Mouse (Mus musculus) layer of hippocampus, postnatal 10 days (tissue): ENCODE data around the gene Rabif. TPM values are rescaled to one million over a fixed set of nuclear protein-coding genes. Genes with fewer than 3 reads are reported as not detected.
"Not testable (repeated sequence)": the region's sequence is repeated elsewhere in the genome, so short reads cannot be mapped to it uniquely, and the experiment has no call there.

Source experiments
- DNase-seq, 2 experiments: peaks; one replicate each; pipeline ENCODE4 v3.0.0; 2021; ENCODE audit warnings: low spot score in 2 of 2
- total RNA-seq, 2 experiments: library from RNA; stranded (reverse); gene quantifications; 2 replicates each; pipeline ENCODE4 v1.2.3; 2021

Rabif gene
- total RNA-seq, 2 experiments from 2014 or later: 28.9 to 33.9 TPM

DNA sequence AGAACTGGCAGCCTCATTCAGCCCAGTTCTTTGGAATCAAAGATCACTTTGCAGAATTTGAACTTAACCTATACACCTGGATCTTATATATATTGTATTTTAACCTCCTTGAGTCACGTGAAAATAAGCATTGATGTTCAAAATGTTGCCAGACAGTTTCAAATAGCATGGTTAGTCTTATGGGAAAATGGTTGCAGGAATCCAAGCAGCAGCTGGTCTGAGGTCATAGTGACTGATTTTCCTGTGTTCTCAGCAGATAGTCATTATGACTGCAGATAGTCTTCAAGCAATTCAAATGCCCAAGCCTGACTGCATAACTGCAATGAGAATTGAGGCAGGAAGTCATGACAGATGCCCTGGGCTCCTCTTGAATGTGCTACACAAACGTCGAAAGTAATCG is 17.7 kb downstream of the Rabif start:
- no peak for DNase-seq

DNA sequence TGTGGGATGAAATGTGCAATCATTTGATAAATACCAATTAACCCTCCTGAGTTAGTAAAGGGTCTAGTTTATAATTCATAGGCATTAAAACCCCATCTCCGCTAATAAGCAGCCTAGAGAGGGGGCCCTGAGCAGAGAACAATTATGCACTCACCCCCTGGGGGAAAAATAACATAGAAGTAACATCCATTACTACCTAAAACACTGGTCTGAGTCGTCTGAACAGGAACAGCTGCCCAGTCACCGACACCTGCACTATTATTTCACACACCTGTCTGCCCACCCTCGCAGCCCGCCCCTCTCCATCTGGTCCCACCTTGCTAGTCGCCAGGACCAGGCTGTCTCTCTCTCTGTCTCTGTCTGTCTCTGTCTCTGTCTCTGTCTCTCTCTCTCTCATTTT is 18.1 kb downstream of the Rabif start:
- DNase-seq: no peak

DNA sequence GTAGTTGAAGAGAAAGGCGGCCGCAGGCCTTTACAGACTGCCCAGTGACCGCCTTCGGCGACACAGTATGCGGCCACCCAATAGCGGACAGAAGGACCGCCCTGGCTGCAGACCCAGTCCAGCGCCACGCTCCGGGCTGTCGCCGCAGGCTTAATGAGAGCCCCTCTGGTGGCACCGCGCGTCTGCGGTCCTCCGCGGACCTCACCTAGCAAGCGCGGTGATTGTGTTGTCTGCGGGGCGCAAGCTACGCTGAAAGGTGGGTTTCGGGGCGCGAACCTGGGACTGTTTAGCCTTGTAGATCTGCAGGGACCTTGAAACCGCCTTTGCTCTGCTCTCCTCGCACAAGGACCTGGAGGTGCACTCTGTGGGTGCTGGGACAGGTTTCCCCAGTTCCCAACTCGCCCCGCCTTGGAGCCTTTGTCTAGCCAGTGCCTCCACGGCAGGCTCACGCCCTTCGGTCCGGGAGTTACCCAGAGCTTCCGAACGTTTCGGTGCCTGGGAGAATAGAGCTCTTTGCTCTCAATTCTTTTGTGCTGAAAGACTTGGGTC is 18.9 kb downstream of the Rabif start:
- peak in 1 of 2 experiments; percentile 13 for DNase-seq

DNA sequence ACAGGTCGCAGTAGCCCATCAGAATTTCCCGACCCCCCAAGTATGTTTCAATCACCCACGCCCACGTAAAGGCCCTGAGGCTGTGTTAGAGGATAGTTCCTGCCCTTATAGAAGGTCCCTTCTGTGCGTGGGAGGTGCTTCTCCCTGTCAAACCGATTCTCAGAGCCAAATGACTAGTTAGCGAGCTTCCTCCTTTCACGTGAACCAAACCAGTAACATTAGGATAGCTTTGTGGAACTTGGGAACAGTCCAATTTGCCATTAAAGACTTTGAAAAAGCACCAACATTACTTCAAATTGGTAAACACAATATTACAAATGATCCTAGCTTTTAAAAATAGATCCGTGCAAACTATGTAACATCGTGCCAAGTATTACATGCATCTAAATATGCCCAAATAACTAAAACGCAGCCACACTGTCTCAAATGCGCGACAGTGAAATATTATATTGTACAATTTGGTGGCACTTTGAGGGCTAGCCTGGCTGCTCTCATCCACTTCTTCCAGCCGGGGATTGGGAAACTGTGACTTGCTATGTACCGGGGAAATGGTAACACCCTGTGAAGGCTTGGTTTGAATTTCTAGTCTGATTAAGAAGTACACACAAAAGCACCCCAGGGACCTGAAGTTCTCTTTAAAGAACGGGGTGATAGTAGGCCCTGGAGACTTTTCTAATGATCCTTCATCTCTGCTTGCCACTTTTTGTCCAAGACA is 19.6 kb downstream of the Rabif start:
- DNase-seq: no peak

DNA sequence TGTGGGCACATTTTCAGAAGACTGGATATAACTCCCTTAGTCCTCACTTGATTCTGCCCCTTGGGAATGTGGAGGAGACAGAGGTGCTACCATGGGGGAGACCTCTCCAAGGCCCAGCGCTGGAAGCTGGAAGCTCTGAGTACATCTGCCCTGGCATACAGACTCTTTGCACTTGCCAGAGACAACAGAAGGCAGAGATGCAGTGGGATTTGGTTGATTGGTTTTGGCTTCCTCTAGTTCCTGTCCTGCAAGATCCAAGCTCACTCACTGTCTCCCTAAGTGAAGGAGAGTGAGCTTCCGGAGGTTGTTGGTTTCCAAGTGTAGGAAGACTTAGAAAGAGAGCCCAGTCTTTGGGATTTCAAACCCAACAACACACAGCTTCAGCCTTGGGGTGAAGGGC is 21.4 kb downstream of the Rabif start:
- no peak for DNase-seq

DNA sequence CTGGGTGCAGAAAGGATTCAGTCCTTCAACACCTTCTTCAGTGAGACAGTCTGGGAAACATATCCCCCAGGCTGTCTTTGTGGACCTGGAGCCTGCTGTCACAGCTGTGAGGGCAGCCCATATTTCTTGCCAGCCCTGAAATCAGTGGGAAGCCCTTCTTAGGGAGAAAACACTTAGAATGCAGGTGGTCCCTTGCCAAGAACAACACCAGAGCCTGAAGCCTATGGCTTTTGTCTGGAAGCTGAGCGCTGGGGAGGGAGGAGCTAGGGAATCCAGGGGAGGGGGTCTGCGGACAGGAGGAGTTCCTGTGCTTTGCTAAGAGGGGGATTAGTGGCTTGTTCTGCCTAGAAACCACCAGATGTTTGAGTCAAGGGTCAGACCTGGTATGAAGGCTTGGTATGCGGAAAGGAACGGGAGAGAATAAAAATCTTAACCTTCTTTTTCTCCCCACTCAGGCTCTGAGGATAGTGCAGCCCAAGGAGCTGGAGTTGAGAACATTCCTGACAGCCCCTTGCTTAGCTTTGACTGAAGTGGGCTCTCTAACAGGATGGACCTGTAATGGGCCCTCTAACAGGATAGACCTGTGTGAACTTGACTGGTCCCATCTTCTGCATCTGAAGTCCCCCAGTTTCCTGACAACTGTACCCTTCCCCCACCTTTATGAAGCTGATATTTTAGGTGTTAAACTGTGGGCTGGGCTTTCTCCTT is 22.2 kb downstream of the Rabif start:
- no peak for DNase-seq

DNA sequence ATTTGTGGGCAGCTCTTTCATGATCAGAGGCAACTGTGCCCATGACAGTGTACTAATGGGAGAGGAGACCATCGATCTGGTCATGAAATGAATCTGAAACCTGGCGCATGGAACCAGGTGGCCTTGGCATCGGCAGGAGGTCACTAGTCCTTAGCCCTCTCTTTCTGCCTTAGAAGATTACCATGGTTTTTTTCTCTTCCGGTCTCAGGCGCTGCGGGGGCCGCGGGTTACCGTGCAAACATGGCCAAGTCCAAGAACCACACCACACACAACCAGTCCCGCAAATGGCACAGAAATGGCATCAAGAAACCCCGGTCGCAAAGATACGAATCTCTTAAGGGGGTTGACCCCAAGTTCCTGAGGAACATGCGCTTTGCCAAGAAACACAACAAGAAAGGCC is 23.4 kb downstream of the Rabif start:
- DNase-seq: not testable (repeated sequence)

DNA sequence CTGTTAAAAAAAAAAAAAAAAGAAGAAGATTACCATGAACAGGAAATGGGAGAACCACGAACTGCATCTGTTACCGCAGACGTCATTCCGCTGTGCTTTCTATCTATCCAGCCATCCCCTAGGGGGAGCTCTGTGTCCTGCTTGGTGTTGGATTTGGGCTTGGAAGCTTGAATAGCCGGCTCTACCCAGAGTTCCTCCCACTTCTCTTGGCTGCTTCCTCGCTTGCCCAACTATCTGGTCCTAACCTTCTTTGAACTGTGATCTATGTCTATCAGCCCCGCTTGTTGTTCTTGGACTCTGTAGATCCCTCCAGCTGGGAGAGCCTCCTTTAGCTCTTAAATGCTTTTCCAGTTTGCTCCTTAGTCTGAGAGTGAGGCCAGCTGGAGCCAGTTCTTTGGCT is 24.2 kb downstream of the Rabif start:
- DNase-seq: peak; percentile 87

DNA sequence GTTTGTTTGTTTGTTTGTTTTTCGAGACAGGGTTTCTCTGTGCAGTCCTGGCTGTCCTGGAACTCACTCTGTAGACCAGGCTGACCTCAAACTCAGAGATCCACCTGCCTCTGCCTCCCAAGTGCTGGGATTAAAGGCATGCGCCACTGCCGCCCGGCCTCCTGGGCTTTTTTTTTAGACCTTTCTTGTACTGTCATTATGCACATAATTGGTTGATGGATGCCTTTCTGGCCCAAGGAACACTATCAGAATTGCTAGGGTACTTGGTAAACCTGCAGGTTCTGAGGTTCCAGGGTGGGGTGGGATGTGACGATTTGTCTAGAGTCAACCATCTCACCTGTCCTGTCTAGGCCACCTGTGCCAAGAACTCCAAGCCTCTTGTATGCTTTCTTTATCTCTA is 24.8 kb downstream of the Rabif start:
- not testable (repeated sequence) for DNase-seq

DNA sequence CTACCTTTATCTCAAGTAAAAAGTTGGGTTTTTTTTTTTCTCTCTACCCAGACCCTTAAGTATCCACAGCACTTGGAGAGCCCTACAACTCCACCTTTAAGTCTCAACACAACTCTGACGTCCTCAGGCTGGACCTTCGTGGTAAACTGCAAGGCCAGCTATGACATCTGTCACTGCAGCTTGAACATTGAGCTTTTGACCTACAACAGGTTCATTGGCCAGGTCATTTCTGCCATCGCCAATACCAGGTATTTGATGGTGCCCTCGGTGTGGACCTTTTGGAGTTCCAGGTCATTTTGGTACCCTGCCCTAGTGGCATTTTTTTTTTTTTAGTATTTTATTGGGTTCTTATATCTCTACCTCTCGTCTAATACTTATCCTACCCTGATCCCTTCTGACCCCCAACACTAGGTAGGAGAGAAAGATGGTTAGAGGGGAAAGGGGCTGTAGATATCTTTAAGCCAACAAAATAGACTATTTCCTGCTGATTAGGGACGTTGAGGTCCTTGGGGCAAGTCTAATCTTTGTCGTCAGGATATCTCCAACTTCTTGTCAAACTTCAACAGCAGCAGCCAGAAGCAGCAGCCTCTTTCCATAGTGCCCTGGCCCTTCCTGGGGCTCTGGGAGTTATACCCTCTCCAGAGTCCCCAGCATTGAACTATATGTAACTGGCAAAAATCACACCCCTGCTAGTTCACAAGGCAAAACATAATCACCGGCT is 25.7 kb downstream of the Rabif start:
- DNase-seq: no peak

DNA sequence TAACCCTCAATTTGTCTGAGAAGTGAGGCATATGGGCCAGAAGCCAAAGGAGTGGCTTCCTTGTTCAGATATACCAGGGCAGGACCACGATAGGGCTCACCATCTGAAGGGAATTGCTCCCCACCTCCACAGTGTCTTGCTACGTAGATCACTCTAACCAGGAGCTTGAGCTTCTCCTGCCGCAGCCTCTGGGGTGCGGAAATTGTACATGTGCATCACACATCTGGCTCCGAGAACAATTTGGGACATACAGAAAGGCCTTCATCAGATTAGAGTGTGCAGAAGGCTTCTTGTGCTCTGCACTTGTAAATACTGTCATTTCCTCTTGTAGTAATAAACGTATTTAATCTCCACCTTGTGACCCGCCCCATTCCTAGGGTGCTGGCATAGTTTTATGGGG is 26.7 kb downstream of the Rabif start:
- DNase-seq: no peak

DNA sequence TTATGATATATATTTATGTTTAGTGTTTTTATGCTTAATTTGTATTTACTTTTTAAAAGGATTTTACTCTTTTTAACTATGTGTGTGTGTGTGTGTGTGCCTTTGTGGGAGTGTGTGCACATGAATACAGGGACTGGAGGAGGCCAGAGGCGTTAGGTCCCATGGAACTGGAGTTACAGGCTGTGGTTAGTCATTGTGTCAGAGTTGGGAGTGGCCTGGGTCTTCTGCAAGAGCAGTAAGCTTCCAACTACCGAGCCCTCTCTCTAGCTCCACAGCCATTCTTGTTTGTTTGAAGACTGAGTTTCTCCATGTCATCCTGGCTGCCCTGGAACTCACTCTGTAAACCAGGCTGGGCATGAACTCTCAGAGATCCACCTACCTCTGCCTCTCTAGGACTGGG is 27.9 kb downstream of the Rabif start:
- DNase-seq: no peak

DNA sequence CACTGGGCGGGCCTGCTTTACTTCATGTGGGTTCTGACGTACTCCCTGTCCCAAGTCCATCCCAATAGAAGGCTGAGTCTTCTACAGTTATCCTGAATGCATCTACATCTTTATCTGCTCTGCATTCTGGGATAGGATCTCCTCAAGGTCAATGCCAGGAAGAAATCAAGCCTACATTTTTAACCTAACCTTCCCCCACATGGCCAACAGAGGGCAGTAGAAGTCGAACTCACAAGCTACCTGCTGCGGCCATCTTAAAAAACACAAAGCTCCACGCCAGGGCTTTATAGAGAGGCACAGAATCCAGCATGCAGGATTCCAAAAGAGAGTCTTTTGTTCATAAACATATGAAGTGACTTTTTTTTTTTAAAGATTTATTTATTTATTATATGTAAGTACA is 30.0 kb downstream of the Rabif start:
- DNase-seq: no peak

DNA sequence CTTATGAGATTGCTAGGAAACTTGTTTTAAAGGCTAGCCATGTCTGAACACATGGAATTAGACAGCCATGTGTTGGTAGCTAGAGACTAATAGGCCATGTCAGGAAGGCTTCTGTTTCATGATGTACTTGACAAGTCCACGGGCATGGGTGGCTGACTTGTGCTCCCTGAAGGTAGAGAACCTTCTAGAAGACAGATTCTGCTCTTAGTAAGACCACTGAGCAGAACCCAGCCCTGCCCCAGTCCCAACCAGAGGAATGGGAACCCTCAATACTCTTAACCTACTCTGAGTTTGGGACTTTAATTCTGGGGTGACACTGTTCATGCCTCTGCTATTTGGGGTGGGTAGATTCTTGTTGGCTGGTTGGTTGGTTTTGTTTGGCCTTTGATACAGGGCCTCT is 30.6 kb downstream of the Rabif start:
- no peak for DNase-seq

DNA sequence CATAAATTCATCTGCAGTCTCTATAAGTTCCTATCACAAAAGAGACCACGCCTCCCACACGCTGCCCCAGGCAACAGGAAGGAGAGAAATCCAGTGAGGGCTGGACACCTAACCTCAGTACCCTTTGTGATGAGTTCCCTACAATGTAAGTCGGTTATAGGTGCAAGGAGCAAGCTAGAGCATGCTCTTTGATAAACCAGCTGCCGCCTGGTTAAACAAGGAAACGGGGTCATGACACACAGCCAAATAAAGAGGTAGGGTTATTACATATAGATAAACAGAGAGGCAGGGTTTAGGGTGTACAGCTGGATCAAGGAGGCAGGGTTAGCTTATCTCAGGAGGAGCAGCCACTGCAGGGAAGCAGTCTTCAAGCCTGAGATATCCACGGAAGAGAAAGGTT is 32.3 kb downstream of the Rabif start:
- no peak for DNase-seq

DNA sequence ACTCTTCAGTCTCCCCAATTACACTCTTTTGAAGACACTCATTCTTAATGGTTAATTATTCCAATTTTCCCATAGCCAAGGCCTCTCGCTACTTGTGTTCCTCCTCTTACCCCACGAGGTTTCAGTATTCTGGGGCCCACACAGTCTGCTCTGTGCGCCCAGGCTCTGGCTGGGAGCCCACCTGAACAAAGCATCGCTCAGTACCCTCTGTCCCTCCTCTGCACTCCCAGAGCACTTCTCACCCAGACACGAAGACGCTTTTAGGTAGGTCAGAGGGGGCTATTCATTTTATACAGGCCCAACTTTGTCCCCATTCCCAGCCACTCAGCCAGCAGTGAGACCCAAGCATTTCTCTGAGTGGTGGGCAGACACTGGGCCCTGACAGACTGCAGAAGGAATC is 36.2 kb downstream of the Rabif start:
- peak; percentile 61 to 70 for DNase-seq

DNA sequence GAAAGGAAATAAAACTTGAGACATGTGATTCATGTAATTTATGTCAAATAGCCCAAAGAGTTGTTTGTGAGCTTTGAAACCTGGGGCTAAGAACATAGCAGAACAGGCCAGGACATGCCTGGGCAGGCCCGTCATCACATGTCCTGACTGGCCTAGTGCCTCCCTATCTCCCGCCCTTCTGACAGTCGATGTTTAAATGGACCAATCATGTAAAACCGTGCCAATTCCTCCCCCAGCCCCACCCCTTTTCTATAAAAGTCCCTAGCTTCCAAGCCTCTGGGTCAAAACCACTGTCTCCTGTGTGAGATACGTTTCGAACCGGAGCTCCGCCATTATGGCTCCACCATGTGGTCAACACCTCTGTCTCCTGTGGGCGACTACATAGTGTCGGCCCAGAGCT is 39.3 kb downstream of the Rabif start:
- not testable (repeated sequence) for DNase-seq

DNA sequence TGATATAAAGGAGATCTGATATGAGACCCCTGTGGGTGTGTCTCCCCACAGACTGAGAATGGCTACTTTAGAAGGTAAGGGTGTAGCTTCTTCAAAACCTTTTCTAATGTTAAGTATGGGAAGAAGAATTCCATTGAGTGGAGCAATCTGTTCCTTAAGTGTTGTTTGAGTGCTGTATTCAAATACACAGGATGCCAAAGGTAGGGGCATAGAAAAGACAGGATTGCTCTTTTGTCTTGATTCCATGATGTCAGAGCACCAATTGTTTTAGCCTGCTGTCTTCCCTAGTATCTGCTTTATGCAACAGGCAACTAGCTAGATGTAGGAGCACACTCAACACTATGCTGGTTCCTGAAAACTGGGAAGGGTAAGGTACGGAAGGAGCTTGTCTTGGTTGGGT is 40.6 kb downstream of the Rabif start:
- no peak for DNase-seq

DNA sequence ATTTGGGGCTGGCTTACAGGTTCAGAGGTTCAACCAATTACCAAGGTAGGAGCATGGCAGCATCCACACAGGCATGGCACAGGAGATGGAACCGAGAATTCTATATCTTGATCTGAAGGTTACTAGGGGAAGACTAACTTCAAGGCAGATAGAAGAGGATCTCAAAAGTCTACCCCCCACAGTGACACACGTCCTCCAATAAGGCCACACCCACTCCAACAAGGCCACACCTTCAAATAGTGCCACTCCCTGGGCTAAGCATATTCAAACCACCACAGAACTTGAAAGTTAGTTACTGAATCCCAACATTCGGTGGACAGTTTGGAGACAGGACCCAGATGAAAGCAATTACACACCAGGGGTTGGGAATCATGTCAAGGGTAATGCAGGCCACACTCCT is 41.1 kb downstream of the Rabif start:
- no peak for DNase-seq

DNA sequence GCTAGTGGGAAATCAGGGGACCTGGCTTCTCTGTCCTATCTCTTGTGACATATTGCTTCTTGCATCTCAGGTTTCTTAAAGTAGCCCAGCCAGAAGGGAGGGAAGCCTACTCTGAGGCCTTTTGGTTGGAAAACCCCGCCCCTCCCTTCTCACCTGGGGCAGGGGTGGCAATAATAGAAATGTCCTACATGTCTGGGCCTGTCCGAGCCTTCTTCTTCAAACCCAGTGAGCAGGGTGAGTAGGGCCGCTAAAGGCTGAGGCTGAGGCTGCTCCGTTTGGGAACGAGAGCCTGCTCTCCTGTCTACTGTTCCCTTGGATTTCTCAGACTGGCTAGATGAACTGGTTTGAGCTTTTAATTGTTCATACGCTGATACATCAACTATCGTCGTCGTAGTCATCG is 46.2 kb downstream of the Rabif start:
- no peak for DNase-seq

DNA sequence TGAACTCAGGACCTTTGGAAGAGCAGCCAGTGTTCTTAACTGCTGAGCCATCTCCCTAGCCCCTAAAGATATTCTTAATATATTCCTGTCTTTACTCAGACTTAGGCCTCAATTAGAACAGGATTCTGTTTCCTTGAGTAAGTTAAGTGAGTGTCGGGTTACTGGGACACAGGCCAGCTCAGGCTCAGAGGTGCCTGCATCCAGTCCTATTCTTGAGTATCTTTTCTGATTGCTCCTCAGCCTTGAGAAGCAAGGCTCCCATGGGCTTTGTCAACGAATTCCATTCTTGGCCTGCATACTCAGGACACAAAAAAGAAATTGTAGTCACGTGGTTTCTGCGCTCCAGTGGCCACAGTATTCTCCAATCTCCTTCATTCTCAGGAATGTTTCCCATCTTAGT is 53.8 kb downstream of the Rabif start:
- DNase-seq: no peak

DNA sequence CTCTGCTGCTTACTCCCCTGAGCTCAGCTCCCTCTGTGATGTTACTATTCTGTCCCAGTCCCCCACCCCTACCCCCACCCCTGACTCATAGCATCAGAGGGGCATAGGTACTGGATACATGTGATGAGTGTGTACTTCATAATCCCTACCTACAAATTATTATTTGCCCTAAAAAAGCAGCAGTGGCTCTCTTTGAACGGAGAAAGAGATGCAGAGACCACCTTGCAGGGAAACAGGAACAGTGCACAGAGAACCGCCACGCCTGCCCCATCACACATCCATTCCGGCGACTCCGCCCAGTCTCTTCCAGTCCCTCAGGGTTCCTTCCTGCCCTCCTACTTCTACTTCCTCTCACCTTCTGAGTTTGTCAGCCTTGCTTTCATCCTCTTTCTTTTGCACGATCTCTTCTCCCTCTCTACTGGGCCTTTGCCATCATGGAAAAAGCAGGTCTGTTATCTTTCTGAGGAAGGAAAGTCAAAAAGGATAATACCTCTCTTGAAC is 55.2 kb downstream of the Rabif start, which contains the start of gene Mgat4e:
Gene Mgat4e (minus strand): TSS at position 51 of the 501 bp plus-strand sequence.
- no peak for DNase-seq
